20 mouse cellular contexts compared by ENCODE assay signal in the genomic region with DNA sequence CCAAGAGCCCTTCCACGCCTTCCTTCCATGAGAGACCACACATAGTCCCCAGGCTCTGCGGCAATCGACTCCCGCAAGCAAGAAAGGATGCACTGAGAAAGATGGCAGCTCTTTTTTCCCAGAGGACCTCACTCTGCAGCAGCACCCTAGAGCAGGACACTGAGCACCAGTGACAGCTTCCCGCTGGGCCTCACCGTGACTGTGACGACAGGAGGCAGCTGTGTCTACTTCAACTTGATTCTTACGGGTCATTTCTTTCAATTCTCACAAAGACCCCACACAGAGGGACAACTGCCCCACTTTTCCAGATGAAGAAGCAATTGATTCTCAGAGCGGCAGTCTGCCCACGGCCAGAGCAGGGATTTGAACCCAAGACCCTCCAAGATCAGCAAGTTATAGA.
A peak's percentile ranks its signal among the peaks of the same experiment; 100 is the strongest.
DNase-seq lines count a peak whose midpoint lies in the region; ATAC-seq lines count a peak whose summit lies in the region.
"Had no signal": no experiment of that assay in that cellular context is flagged by ENCODE, and none has a peak within 500 bp of the region (broad histone marks: within the 10 kb centered on the region; RNA-seq: fewer than 3 reads in every experiment).

No protein-coding gene starts in this region.

- H3K27me3 ChIP-seq in embryonic facial prominence, embryonic 14.5 days (replicated peaks; ENCODE audit: control insufficient read depth, insufficient read depth, low read length), result no peaks in the 10 kb centered on the region
- H3K27me3 ChIP-seq in embryonic facial prominence, embryonic 10.5 days (replicated peaks; ENCODE audit: low read depth, poor library complexity, severe bottlenecking), result no peaks in the 10 kb centered on the region
- 0 out of 2 replicates have a peak, but pooled peaks cover 5% of the 10 kb centered on the region for H3K27me3 ChIP-seq in hindbrain, embryonic 10.5 days (ENCODE audit: insufficient read depth, poor library complexity, severe bottlenecking)
- H3K27me3 ChIP-seq in hindbrain, embryonic 14.5 days (ENCODE audit: control insufficient read depth, insufficient read depth, low read length), result no peaks in the 10 kb centered on the region
- H3K27me3 ChIP-seq: embryonic facial prominence, embryonic 13.5 days; forebrain, embryonic 13.5 days; forebrain, embryonic 15.5 days had no signal

- WGBS in embryonic facial prominence, embryonic 14.5 days, result 81% methylated on average over 10 of the region's 10 CpGs
- WGBS in embryonic facial prominence, embryonic 10.5 days, result 72% methylated on average over 10 of the region's 10 CpGs
- WGBS in hindbrain, embryonic 10.5 days, result 59% methylated on average over 10 of the region's 10 CpGs
- WGBS in hindbrain, embryonic 14.5 days, result 48% methylated on average over 10 of the region's 10 CpGs

- no peaks in the 10 kb centered on the region for H3K4me1 ChIP-seq in embryonic facial prominence, embryonic 14.5 days (ENCODE audit: control insufficient read depth, insufficient read depth, low read length)
- H3K4me1 ChIP-seq in embryonic facial prominence, embryonic 10.5 days, result 0 out of 2 replicates have a peak, but pooled peaks cover 3% of the 10 kb centered on the region
- H3K4me1 ChIP-seq in hindbrain, embryonic 10.5 days (replicated peaks), result peaks cover 21% of the 10 kb centered on the region
- 0 out of 2 replicates have a peak, but pooled peaks cover 5% of the 10 kb centered on the region for H3K4me1 ChIP-seq in hindbrain, embryonic 14.5 days (replicated peaks; ENCODE audit: control insufficient read depth, insufficient read depth, low read length)
- H3K4me1 ChIP-seq: forebrain, embryonic 13.5 days; forebrain, embryonic 15.5 days had no signal

- H3K4me3 ChIP-seq in embryonic facial prominence, embryonic 14.5 days (ENCODE audit: low read depth, low read length), result no peak overlapping the region
- H3K4me3 ChIP-seq in embryonic facial prominence, embryonic 10.5 days, result no peak overlapping the region
- H3K4me3 ChIP-seq in hindbrain, embryonic 10.5 days, result no peak overlapping the region
- H3K4me3 ChIP-seq in hindbrain, embryonic 14.5 days (replicated peaks; ENCODE audit: low read length), result no peak overlapping the region
- H3K4me3 ChIP-seq: embryonic facial prominence, embryonic 13.5 days; forebrain, embryonic 13.5 days; forebrain, embryonic 15.5 days had no signal

- no peaks in the 10 kb centered on the region for H3K36me3 ChIP-seq in embryonic facial prominence, embryonic 14.5 days (ENCODE audit: control insufficient read depth, insufficient read depth, low read length)
- no peaks in the 10 kb centered on the region for H3K36me3 ChIP-seq in embryonic facial prominence, embryonic 10.5 days (replicated peaks)
- H3K36me3 ChIP-seq in hindbrain, embryonic 10.5 days, result no peaks in the 10 kb centered on the region
- H3K36me3 ChIP-seq in hindbrain, embryonic 14.5 days (replicated peaks; ENCODE audit: control insufficient read depth, insufficient read depth), result no peaks in the 10 kb centered on the region
- H3K36me3 ChIP-seq: embryonic facial prominence, embryonic 13.5 days; forebrain, embryonic 15.5 days had no signal

- no peak overlapping the region for H3K4me2 ChIP-seq in embryonic facial prominence, embryonic 14.5 days (ENCODE audit: low read depth, low read length)
- no peak overlapping the region for H3K4me2 ChIP-seq in hindbrain, embryonic 14.5 days (replicated peaks)
- H3K4me2 ChIP-seq: embryonic facial prominence, embryonic 13.5 days; forebrain, embryonic 13.5 days; forebrain, embryonic 15.5 days had no signal

- no peak overlapping the region for H3K9ac ChIP-seq in embryonic facial prominence, embryonic 14.5 days (ENCODE audit: low read depth, low read length)
- H3K9ac ChIP-seq in hindbrain, embryonic 14.5 days, result no peak overlapping the region
- H3K9ac ChIP-seq: embryonic facial prominence, embryonic 13.5 days; forebrain, embryonic 13.5 days; forebrain, embryonic 15.5 days; forebrain, postnatal 0 days had no signal

- peak; percentile 9 for DNase-seq in embryonic facial prominence, embryonic 14.5 days (ENCODE audit: low spot score)
- DNase-seq in embryonic facial prominence, embryonic 10.5 days (ENCODE audit: low spot score), result no peak
- DNase-seq in hindbrain, embryonic 10.5 days (ENCODE audit: low spot score), result peak; percentile 20
- no peak for DNase-seq in hindbrain, embryonic 14.5 days (ENCODE audit: low spot score)
- peak; percentile 72 for DNase-seq in retina, embryonic 14.5 days (ENCODE audit: low spot score)
- DNase-seq in retina, postnatal 1 day, result peak; percentile 82
- no peak for DNase-seq in thymus, postnatal 25 days
- DNase-seq: adrenal gland, adult 2 months; adrenal gland, postnatal 10 days; adrenal gland, postnatal 25 days; cerebellum, adult 11-12 months; cerebellum, adult 2 months; cerebellum, adult 9-10 months; cerebellum, postnatal 10 days; cerebellum, postnatal 25 days; embryo, embryonic 11 days; forebrain, postnatal 0 days had no signal

- no peak overlapping the region for H3K27ac ChIP-seq in embryonic facial prominence, embryonic 14.5 days (replicated peaks; ENCODE audit: low read depth, low read length)
- H3K27ac ChIP-seq in embryonic facial prominence, embryonic 10.5 days (replicated peaks), result no peak overlapping the region
- H3K27ac ChIP-seq in hindbrain, embryonic 10.5 days, result no peak overlapping the region
- H3K27ac ChIP-seq in hindbrain, embryonic 14.5 days, result no peak overlapping the region
- H3K27ac ChIP-seq: embryonic facial prominence, embryonic 13.5 days; forebrain, embryonic 13.5 days; forebrain, embryonic 15.5 days had no signal

- H3K9me3 ChIP-seq in embryonic facial prominence, embryonic 14.5 days (ENCODE audit: control insufficient read depth, low read length), result no peaks in the 10 kb centered on the region
- no peaks in the 10 kb centered on the region for H3K9me3 ChIP-seq in embryonic facial prominence, embryonic 10.5 days
- H3K9me3 ChIP-seq in hindbrain, embryonic 10.5 days, result no peaks in the 10 kb centered on the region
- no peaks in the 10 kb centered on the region for H3K9me3 ChIP-seq in hindbrain, embryonic 14.5 days (ENCODE audit: control insufficient read depth, low read length)
- H3K9me3 ChIP-seq: embryonic facial prominence, embryonic 13.5 days; forebrain, embryonic 15.5 days had no signal

- ATAC-seq in embryonic facial prominence, embryonic 14.5 days (ENCODE audit: low read depth), result no peak
- ATAC-seq in hindbrain, embryonic 14.5 days (ENCODE audit: low FRiP score), result no peak
- ATAC-seq: forebrain, embryonic 13.5 days; forebrain, embryonic 15.5 days; forebrain, postnatal 0 days had no signal

Comparison
In these comparisons a context has a peak if more than half of its experiments do, and no peak if none do; other contexts are left out.
1. DNase-seq: peak in embryonic facial prominence, embryonic 14.5 days (single experiment), hindbrain, embryonic 10.5 days (single experiment), retina, embryonic 14.5 days (single experiment) and retina, postnatal 1 day (single experiment); none in embryonic facial prominence, embryonic 10.5 days (single experiment), hindbrain, embryonic 14.5 days (single experiment) and thymus, postnatal 25 days (single experiment).